Mouse (Mus musculus) forebrain, embryonic 10.5 days (tissue): ENCODE results near the gene Inpp5a. TPM values are rescaled to one million over a fixed set of nuclear protein-coding genes. Genes with fewer than 3 reads are reported as not detected.

Experiments
- DNase-seq: peaks from one replicate; pipeline ENCODE4 v3.0.0-alpha.2; 2017; ENCODE audit warnings: low spot score; ENCODE audit errors: extremely low spot score
- H3K27ac ChIP-seq: fragments of 300-500 bp; sonication (generic); 2 replicates; pipeline ENCODE4 v1.5.1; 2016; ENCODE audit warnings: mild to moderate bottlenecking
- H3K27me3 ChIP-seq: fragments of 300-500 bp; sonication (generic); 2 replicates; pipeline ENCODE4 v1.6.1; 2016; ENCODE audit warnings: mild to moderate bottlenecking; ENCODE audit not compliant: poor library complexity, severe bottlenecking
- H3K36me3 ChIP-seq: fragments of 300-500 bp; sonication (generic); replicated peaks from 2 replicates; pipeline ENCODE4 v1.6.1; 2016; ENCODE audit warnings: mild to moderate bottlenecking, moderate library complexity
- H3K4me1 ChIP-seq: fragments of 300-500 bp; sonication (generic); 2 replicates; pipeline ENCODE4 v1.6.1; 2016
- H3K4me3 ChIP-seq: fragments of 300-500 bp; sonication (generic); 2 replicates; pipeline ENCODE4 v1.5.1; 2016; ENCODE audit warnings: mild to moderate bottlenecking, moderate library complexity
- H3K9me3 ChIP-seq: fragments of 300-500 bp; sonication (generic); 2 replicates; pipeline ENCODE4 v1.6.1; 2016; ENCODE audit warnings: mild to moderate bottlenecking, moderate library complexity
- whole genome bisulfite sequencing: fragments of 180-500 bp; shearing (Covaris S2); methylation state at CpG from one replicate; pipeline ENCODE4 v1.1.7; 2016; 5-methylcytosine and 5-hydroxymethylcytosine counted together
- polyA plus RNA-seq: library from polyadenylated mRNA; unstranded; fragments of >200 nt; fragmentation: Nextera tagmentation; extraction: Ambion mirVana; gene quantifications from 2 replicates; pipeline ENCODE4 v1.2.1, GENCODE M21; 2016

Gene Inpp5a
- polyA plus RNA-seq, 1 experiment from 2014 or later = 10.5 TPM

- H3K4me1 ChIP-seq = no peaks in the 10 kb centered on the region
These were observed 8.7 kb upstream of the Inpp5a start for GRCm38 (mm10) chr7:139380225-139380624.

GRCm38 (mm10) chr7:139381877-139382276, 7.0 kb upstream of the Inpp5a start:
- 79% methylated on average over 2 of the region's 2 CpGs for WGBS
- DNase-seq = no peak
- Histone ChIP-seq H3K27ac (no peak overlapping the region), H3K9me3 (no peaks in the 10 kb centered on the region), H3K27me3 (no peaks in the 10 kb centered on the region), H3K4me3 (no peak overlapping the region), H3K4me1 (no peaks in the 10 kb centered on the region), H3K36me3 (no peaks in the 10 kb centered on the region)

More at GRCm38 (mm10) chr7:139380225-139380624, 8.7 kb upstream of the Inpp5a start:
- Histone ChIP-seq H3K27me3 (no peaks in the 10 kb centered on the region), H3K27ac (no peak overlapping the region), H3K4me3 (no peak overlapping the region), H3K36me3 (no peaks in the 10 kb centered on the region), H3K9me3 (no peaks in the 10 kb centered on the region)
- 80% methylated on average over 4 of the region's 4 CpGs for WGBS
- no peak for DNase-seq

- no peak for DNase-seq
- Histone ChIP-seq H3K4me1 (peaks cover 1% of the 10 kb centered on the region), H3K4me3 (no peak overlapping the region), H3K27ac (no peak overlapping the region), H3K9me3 (no peaks in the 10 kb centered on the region), H3K36me3 (no peaks in the 10 kb centered on the region), H3K27me3 (no peaks in the 10 kb centered on the region)
- 92% methylated on average over 2 of the region's 2 CpGs for WGBS
These were observed 6.1 kb upstream of the Inpp5a start for GRCm38 (mm10) chr7:139382796-139383195.

- 94% methylated on average over 1 of the region's 1 CpGs for WGBS
- DNase-seq = no peak
These were observed 4.4 kb upstream of the Inpp5a start for GRCm38 (mm10) chr7:139384500-139384899.

GRCm38 (mm10) chr7:139384916-139385530, 3.9 kb upstream of the Inpp5a start:
- H3K4me3 ChIP-seq = no peak overlapping the region
- whole genome bisulfite sequencing = 84% methylated on average over 2 of the region's 2 CpGs
- no peak overlapping the region for H3K27ac ChIP-seq
- H3K27me3 ChIP-seq = no peaks in the 10 kb centered on the region
- DNase-seq = no peak
- peaks cover 16% of the 10 kb centered on the region for H3K4me1 ChIP-seq
- no peaks in the 10 kb centered on the region for H3K36me3 ChIP-seq
- H3K9me3 ChIP-seq = no peaks in the 10 kb centered on the region

More at GRCm38 (mm10) chr7:139384500-139384899, 4.4 kb upstream of the Inpp5a start:
- Histone ChIP-seq H3K27me3 (no peaks in the 10 kb centered on the region), H3K4me3 (no peak overlapping the region), H3K9me3 (no peaks in the 10 kb centered on the region), H3K4me1 (peaks cover 11% of the 10 kb centered on the region), H3K27ac (no peak overlapping the region), H3K36me3 (no peaks in the 10 kb centered on the region)

GRCm38 (mm10) chr7:139386933-139387690, 1.8 kb upstream of the Inpp5a start:
- WGBS = 91% methylated on average over 9 of the region's 9 CpGs

GRCm38 (mm10) chr7:139387921-139388669, 814 bp upstream of the Inpp5a start:
- Histone ChIP-seq H3K36me3 (no peaks in the 10 kb centered on the region), H3K4me1 (peaks cover 29% of the 10 kb centered on the region), H3K27ac (peak overlapping the region; percentile 95), H3K9me3 (no peaks in the 10 kb centered on the region), H3K4me3 (peak overlapping the region; percentile 85), H3K27me3 (0 out of 2 replicates have a peak, but pooled peaks cover 5% of the 10 kb centered on the region)
- 19% methylated on average over 16 of the region's 16 CpGs for WGBS
- no peak for DNase-seq

More at GRCm38 (mm10) chr7:139386933-139387690, 1.8 kb upstream of the Inpp5a start:
- DNase-seq = no peak
- Histone ChIP-seq H3K9me3 (no peaks in the 10 kb centered on the region), H3K27ac (no peak overlapping the region), H3K4me3 (no peak overlapping the region), H3K4me1 (peaks cover 29% of the 10 kb centered on the region), H3K27me3 (0 out of 2 replicates have a peak, but pooled peaks cover 5% of the 10 kb centered on the region), H3K36me3 (no peaks in the 10 kb centered on the region)

GRCm38 (mm10) chr7:139389213-139389761, 378 bp downstream of the Inpp5a start:
- WGBS = under 1% methylated on average over 53 of the region's 53 CpGs
- Histone ChIP-seq H3K9me3 (no peaks in the 10 kb centered on the region), H3K27ac (peak overlapping the region; percentile 95), H3K27me3 (0 out of 2 replicates have a peak, but pooled peaks cover 5% of the 10 kb centered on the region), H3K4me3 (peak overlapping the region; percentile 85), H3K36me3 (no peaks in the 10 kb centered on the region), H3K4me1 (peaks cover 29% of the 10 kb centered on the region)
- no peak for DNase-seq

GRCm38 (mm10) chr7:139390380-139390779, 1.5 kb downstream of the Inpp5a start:
- H3K27me3 ChIP-seq = 0 out of 2 replicates have a peak, but pooled peaks cover 5% of the 10 kb centered on the region
- H3K4me3 ChIP-seq = peak overlapping the region; percentile 85
- no peaks in the 10 kb centered on the region for H3K36me3 ChIP-seq
- H3K27ac ChIP-seq = no peak overlapping the region
- H3K9me3 ChIP-seq = no peaks in the 10 kb centered on the region
- 94% methylated on average over 3 of the region's 3 CpGs for WGBS
- peaks cover 29% of the 10 kb centered on the region for H3K4me1 ChIP-seq
- DNase-seq = no peak

- Histone ChIP-seq H3K27me3 (0 out of 2 replicates have a peak, but pooled peaks cover 5% of the 10 kb centered on the region), H3K4me3 (no peak overlapping the region), H3K27ac (no peak overlapping the region), H3K9me3 (no peaks in the 10 kb centered on the region), H3K4me1 (peaks cover 29% of the 10 kb centered on the region), H3K36me3 (no peaks in the 10 kb centered on the region)
- 95% methylated on average over 9 of the region's 9 CpGs for WGBS
- no peak for DNase-seq
These were observed 2.0 kb downstream of the Inpp5a start for GRCm38 (mm10) chr7:139390926-139391325.

- no peak overlapping the region for H3K27ac ChIP-seq
- no peaks in the 10 kb centered on the region for H3K9me3 ChIP-seq
- H3K27me3 ChIP-seq = 0 out of 2 replicates have a peak, but pooled peaks cover 5% of the 10 kb centered on the region
- H3K36me3 ChIP-seq = no peaks in the 10 kb centered on the region
- no peak overlapping the region for H3K4me3 ChIP-seq
- peaks cover 29% of the 10 kb centered on the region for H3K4me1 ChIP-seq
- no peak for DNase-seq
- 89% methylated on average over 5 of the region's 5 CpGs for WGBS
These were observed 2.8 kb downstream of the Inpp5a start for GRCm38 (mm10) chr7:139391691-139392090.

GRCm38 (mm10) chr7:139392106-139392505, 3.2 kb downstream of the Inpp5a start:
- Histone ChIP-seq H3K27ac (no peak overlapping the region), H3K4me3 (no peak overlapping the region), H3K36me3 (no peaks in the 10 kb centered on the region), H3K4me1 (peaks cover 29% of the 10 kb centered on the region), H3K27me3 (0 out of 2 replicates have a peak, but pooled peaks cover 5% of the 10 kb centered on the region), H3K9me3 (no peaks in the 10 kb centered on the region)
- DNase-seq = no peak
- WGBS = 88% methylated on average over 2 of the region's 2 CpGs
